Mouse (Mus musculus) forebrain, embryonic 14.5 days (tissue): ENCODE results near the gene Pxdn. TPM values are rescaled to one million over a fixed set of nuclear protein-coding genes. Genes with fewer than 3 reads are reported as not detected.
A peak's percentile ranks its signal among the peaks of the same experiment; 100 is the strongest.

Source experiments
- ATAC-seq: fragments of 200-750 bp; cut with Nextera tagmentation; 2 replicates; pipeline ENCODE4 v1.8.0; 2017; ENCODE audit warnings: mild to moderate bottlenecking, moderate library complexity
- DNase-seq: peaks from one replicate; pipeline ENCODE4 v3.0.0-alpha.2; 2015; ENCODE audit warnings: low spot score
- H3K27ac ChIP-seq: fragments of 300-500 bp; sonication (generic); 2 replicates; pipeline ENCODE4 v1.5.1; 2014; ENCODE audit warnings: low read depth, mild to moderate bottlenecking, control low read depth, low read length, moderate library complexity
- H3K27me3 ChIP-seq: fragments of 300-500 bp; sonication (generic); replicated peaks from 2 replicates; pipeline ENCODE4 v1.6.1; 2014; ENCODE audit warnings: low read length, control low read depth, mixed read lengths; ENCODE audit not compliant: control insufficient read depth, insufficient read depth
- H3K36me3 ChIP-seq: fragments of 300-500 bp; sonication (generic); 2 replicates; pipeline ENCODE4 v1.6.1; 2014; ENCODE audit warnings: low read length, control low read depth; ENCODE audit not compliant: control insufficient read depth, insufficient read depth
- H3K4me1 ChIP-seq: fragments of 300-500 bp; sonication (generic); 2 replicates; pipeline ENCODE4 v1.6.1; 2014; ENCODE audit warnings: antibody characterized with exemption, low read length, control low read depth; ENCODE audit not compliant: control insufficient read depth, insufficient read depth
- H3K4me2 ChIP-seq: fragments of 300-500 bp; sonication (generic); 2 replicates; pipeline ENCODE4 v1.6.1; 2014; ENCODE audit warnings: mild to moderate bottlenecking, control low read depth, low read length
- H3K4me3 ChIP-seq: fragments of 300-500 bp; sonication (generic); 2 replicates; pipeline ENCODE4 v1.5.1; 2014; ENCODE audit warnings: low read depth, low read length, control low read depth
- H3K9ac ChIP-seq: fragments of 300-500 bp; sonication (generic); 2 replicates; pipeline ENCODE4 v1.6.1; 2014; ENCODE audit warnings: mild to moderate bottlenecking, low read length, control low read depth, moderate library complexity
- H3K9me3 ChIP-seq: fragments of 300-500 bp; sonication (generic); replicated peaks from 2 replicates; pipeline ENCODE4 v1.6.1; 2016; ENCODE audit warnings: low read length, control low read depth, mixed read lengths; ENCODE audit not compliant: control insufficient read depth
- WGBS: fragments of 180-500 bp; shearing (Covaris S2); extraction: QIAGEN DNeasy Blood & Tissue Kit; methylation state at CpG from one replicate; pipeline ENCODE4 v1.1.7; 2014; 5-methylcytosine and 5-hydroxymethylcytosine counted together
- polyA plus RNA-seq: library from polyadenylated mRNA; unstranded; fragments of >200 nt; fragmentation: Nextera tagmentation; extraction: Ambion mirVana; gene quantifications from 2 replicates; pipeline ENCODE4 v1.2.1, GENCODE M21; 2014

Pxdn gene
- polyA plus RNA-seq, 1 experiment from 2014 or later = 31.2 TPM

DNA sequence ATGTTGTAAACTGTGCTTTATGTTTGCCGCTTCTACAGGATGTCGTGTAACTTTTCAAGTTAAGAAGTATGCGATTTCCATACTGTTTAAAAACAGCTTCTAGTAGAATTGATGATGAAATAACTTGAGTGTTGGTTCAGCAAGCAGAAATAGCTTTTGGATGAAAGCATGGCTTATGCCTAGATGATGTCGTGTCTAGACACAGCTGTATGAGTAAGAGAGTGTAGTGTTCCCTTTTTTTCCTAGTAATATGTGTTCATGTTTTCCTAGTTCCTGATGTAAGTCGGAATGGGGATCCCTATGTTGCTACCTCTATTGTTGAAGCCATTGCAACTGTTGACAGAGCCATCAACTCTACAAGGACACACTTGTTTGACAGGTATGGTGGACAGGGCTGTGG lies 61.5 kb downstream of the Pxdn start:
- no peaks in the 10 kb centered on the region for H3K27me3 ChIP-seq
- H3K9ac ChIP-seq = no peak overlapping the region
- 95% methylated on average over 5 of the region's 5 CpGs for WGBS
- no peaks in the 10 kb centered on the region for H3K4me1 ChIP-seq
- no peak overlapping the region for H3K4me2 ChIP-seq
- DNase-seq (no peak), ATAC-seq (no peak)
- H3K36me3 ChIP-seq = peaks cover 92% of the 10 kb centered on the region
- no peak overlapping the region for H3K27ac ChIP-seq
- no peak overlapping the region for H3K4me3 ChIP-seq
- H3K9me3 ChIP-seq = no peaks in the 10 kb centered on the region

DNA sequence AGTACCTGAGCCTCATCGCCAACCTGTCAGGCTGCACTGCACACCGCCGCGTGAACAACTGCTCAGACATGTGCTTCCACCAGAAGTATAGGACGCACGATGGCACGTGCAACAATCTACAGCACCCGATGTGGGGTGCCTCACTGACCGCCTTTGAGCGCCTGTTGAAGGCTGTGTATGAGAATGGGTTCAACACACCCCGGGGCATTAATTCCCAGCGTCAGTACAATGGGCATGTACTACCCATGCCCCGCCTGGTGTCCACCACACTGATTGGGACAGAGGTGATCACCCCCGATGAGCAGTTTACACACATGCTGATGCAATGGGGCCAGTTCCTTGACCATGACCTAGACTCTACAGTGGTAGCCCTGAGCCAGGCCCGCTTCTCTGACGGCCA lies 64.5 kb downstream of the Pxdn start:
- Histone ChIP-seq H3K9me3 (no peaks in the 10 kb centered on the region), H3K27me3 (no peaks in the 10 kb centered on the region), H3K4me2 (no peak overlapping the region), H3K9ac (no peak overlapping the region), H3K36me3 (peaks cover 87% of the 10 kb centered on the region), H3K27ac (no peak overlapping the region), H3K4me3 (no peak overlapping the region), H3K4me1 (peaks cover 7% of the 10 kb centered on the region; the same call in 1 of the 2 replicates)
- no peak for ATAC-seq
- WGBS = 97% methylated on average over 16 of the region's 16 CpGs
- DNase-seq = no peak

DNA sequence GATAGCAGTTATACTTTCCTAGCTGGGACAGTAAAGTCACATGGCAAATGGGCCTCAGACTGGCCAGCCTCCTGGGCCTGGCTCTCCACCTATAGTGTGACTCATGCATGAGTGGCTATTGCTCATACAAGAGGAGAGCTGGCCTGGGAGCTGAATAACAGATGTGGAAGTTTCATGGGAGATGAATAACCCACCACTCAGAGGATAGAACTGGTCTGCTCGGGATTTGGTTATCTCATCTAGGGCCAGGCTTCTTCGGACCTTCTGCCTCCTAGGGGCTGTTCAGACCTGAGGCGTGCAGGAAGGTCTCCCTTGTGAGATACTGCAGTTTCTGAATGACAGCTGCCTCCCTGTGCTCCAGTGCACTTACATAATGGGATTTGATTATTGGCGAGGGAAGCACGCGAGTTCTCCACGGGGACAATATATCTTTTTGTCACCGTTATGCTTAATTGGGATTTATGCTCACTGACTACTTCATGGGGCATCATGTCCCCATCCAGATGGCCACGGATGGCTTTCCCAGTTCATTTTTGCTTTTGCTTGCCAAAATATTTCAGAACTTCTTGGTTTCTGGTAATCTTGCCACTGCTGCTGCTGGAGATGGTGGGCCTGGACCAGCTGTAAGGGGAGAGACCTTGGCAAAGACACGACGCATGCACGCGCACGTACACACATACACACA lies 66.4 kb downstream of the Pxdn start:
- peaks cover 87% of the 10 kb centered on the region for H3K36me3 ChIP-seq
- peak; percentile 69 for DNase-seq

GRCm38 (mm10) chr12:30004365-30004723 lies 66.9 kb downstream of the Pxdn start:
- 69% methylated on average over 5 of the region's 5 CpGs for WGBS

More for the DNA sequence above, 66.4 kb downstream of the Pxdn start:
- no peak overlapping the region for H3K4me3 ChIP-seq
- no peaks in the 10 kb centered on the region for H3K9me3 ChIP-seq
- no peak overlapping the region for H3K4me2 ChIP-seq
- H3K27me3 ChIP-seq = no peaks in the 10 kb centered on the region
- peak; percentile 75 for ATAC-seq
- H3K9ac ChIP-seq = no peak overlapping the region
- WGBS = 38% methylated on average over 14 of the region's 14 CpGs
- H3K27ac ChIP-seq = peak overlapping the region; percentile 79
- H3K4me1 ChIP-seq = peaks cover 7% of the 10 kb centered on the region; the same call in 1 of the 2 replicates

DNA sequence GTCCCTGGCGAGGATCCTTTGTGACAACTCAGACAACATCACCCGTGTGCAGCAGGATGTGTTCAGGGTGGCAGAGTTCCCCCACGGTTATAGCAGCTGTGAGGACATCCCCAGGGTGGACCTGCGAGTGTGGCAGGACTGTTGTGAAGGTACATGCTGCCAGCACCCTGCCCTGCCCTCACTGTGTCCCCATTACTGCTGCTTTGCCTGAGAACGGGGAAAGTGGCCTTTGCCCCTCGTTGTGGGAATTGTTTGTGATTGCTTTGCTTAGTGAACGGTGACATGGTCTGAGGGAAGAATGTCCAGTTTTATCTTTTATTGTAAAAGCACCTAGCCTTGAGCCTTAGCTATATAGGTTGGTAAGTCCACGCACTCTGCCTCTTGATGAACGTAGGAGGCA lies 69.2 kb downstream of the Pxdn start:
- Histone ChIP-seq H3K36me3 (peaks cover 85% of the 10 kb centered on the region), H3K27ac (no peak overlapping the region), H3K27me3 (no peaks in the 10 kb centered on the region), H3K9ac (no peak overlapping the region), H3K4me3 (no peak overlapping the region), H3K9me3 (no peaks in the 10 kb centered on the region), H3K4me2 (no peak overlapping the region), H3K4me1 (peaks cover 7% of the 10 kb centered on the region; the same call in 1 of the 2 replicates)
- 89% methylated on average over 9 of the region's 9 CpGs for WGBS
- ATAC-seq (no peak), DNase-seq (no peak)

More at GRCm38 (mm10) chr12:30004365-30004723, 66.9 kb downstream of the Pxdn start:
- Histone ChIP-seq H3K27ac (peak overlapping the region; percentile 79), H3K36me3 (peaks cover 87% of the 10 kb centered on the region), H3K4me3 (no peak overlapping the region), H3K4me2 (no peak overlapping the region), H3K27me3 (no peaks in the 10 kb centered on the region), H3K9me3 (no peaks in the 10 kb centered on the region), H3K4me1 (peaks cover 7% of the 10 kb centered on the region; the same call in 1 of the 2 replicates), H3K9ac (no peak overlapping the region)
- ATAC-seq = peak; percentile 66
- no peak for DNase-seq

DNA sequence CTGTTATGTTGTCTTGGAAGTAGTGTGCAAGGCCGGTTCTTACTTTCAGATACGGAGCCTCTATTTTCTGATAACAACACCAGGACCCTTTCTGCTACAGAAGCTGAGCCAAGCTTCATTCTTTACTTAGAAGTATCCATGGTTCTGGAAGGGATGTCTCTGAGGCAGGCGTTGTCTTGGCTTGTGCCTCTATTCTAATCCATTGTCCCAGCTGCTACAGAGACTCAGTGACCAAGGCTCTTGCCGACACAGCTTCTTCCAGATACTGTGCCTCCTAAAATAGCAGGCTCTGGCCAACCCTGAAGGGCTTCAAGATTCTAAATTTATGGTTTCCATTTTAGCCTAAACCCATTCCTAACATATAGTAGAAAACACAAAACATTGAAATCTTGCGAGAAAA lies 71.3 kb downstream of the Pxdn start:
- Histone ChIP-seq H3K9ac (no peak overlapping the region), H3K4me1 (peaks cover 7% of the 10 kb centered on the region; the same call in 1 of the 2 replicates), H3K4me3 (no peak overlapping the region), H3K27ac (no peak overlapping the region), H3K4me2 (no peak overlapping the region), H3K9me3 (no peaks in the 10 kb centered on the region), H3K27me3 (no peaks in the 10 kb centered on the region), H3K36me3 (peaks cover 85% of the 10 kb centered on the region)
- 93% methylated on average over 5 of the region's 5 CpGs for WGBS
- no peak for DNase-seq
- no peak for ATAC-seq

DNA sequence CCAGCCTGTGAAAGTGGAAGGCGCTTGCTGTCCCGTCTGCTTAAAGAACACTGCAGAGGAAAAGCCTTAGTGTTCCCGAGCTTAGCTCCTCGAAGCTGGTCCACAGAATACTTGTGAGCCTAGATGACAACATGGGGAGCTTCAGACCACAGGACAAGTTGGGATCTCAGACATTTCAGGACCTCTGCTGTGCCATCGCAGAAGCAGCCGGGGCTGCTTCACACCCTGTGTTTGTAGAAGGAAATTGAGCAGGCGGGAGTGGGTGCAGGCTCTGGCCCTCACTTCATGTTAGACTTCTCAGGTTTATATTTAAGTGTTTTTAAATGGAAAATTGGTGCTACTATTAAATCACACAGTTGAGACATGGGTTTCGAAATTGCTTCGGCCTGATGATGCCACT lies 78.1 kb downstream of the Pxdn start:
- Histone ChIP-seq H3K9me3 (no peaks in the 10 kb centered on the region), H3K27ac (no peak overlapping the region), H3K36me3 (peaks cover 76% of the 10 kb centered on the region), H3K4me3 (no peak overlapping the region), H3K4me2 (no peak overlapping the region), H3K27me3 (no peaks in the 10 kb centered on the region), H3K4me1 (no peaks in the 10 kb centered on the region), H3K9ac (no peak overlapping the region)
- 85% methylated on average over 9 of the region's 9 CpGs for WGBS
- DNase-seq (no peak), ATAC-seq (no peak)

GRCm38 (mm10) chr12:30017131-30017530 lies 79.7 kb downstream of the Pxdn start:
- no peak for ATAC-seq
- WGBS = 78% methylated on average over 3 of the region's 3 CpGs
- Histone ChIP-seq H3K4me1 (no peaks in the 10 kb centered on the region), H3K4me2 (no peak overlapping the region), H3K9ac (no peak overlapping the region), H3K27me3 (no peaks in the 10 kb centered on the region), H3K36me3 (peaks cover 64% of the 10 kb centered on the region), H3K4me3 (no peak overlapping the region), H3K27ac (no peak overlapping the region), H3K9me3 (no peaks in the 10 kb centered on the region)
- peak; percentile 26 for DNase-seq

GRCm38 (mm10) chr12:30020447-30020846 lies 83.0 kb downstream of the Pxdn start:
- Histone ChIP-seq H3K9me3 (no peaks in the 10 kb centered on the region), H3K27me3 (no peaks in the 10 kb centered on the region), H3K4me1 (no peaks in the 10 kb centered on the region), H3K4me3 (no peak overlapping the region), H3K27ac (no peak overlapping the region), H3K4me2 (no peak overlapping the region), H3K36me3 (peaks cover 38% of the 10 kb centered on the region), H3K9ac (no peak overlapping the region)
- no peak for ATAC-seq
- no peak for DNase-seq
